Comparison of ENCODE assay signal across 19 mouse cellular contexts in genomic region chr3:146307341-146307740, GRCm38 (mm10).
A peak's percentile ranks its signal among the peaks of the same experiment; 100 is the strongest.
DNase-seq lines count a peak whose midpoint lies in the region; ATAC-seq and TF ChIP-seq lines count a peak whose summit lies in the region.
"Had no signal": no experiment of that assay in that cellular context is flagged by ENCODE, and none has a peak within 500 bp of the region (broad histone marks: within the 10 kb centered on the region; RNA-seq: fewer than 3 reads in every experiment).

No protein-coding gene starts in this region.

- no peaks in the 10 kb centered on the region for H3K79me3 ChIP-seq in C2C12 (ENCODE audit: low read depth)

- no peak overlapping the region for H3K4me3 ChIP-seq in heart, embryonic 10.5 days
- no peak overlapping the region for H3K4me3 ChIP-seq in layer of hippocampus, adult 2 months
- H3K4me3 ChIP-seq in C2C12 (ENCODE audit: insufficient read depth, poor library complexity, severe bottlenecking) = no peak overlapping the region
- no peak overlapping the region for H3K4me3 ChIP-seq in embryonic facial prominence, embryonic 15.5 days (replicated peaks)
- H3K4me3 ChIP-seq: forebrain, embryonic 15.5 days; lung, embryonic 15.5 days; midbrain, embryonic 12.5 days had no signal

- no peaks in the 10 kb centered on the region for H3K79me2 ChIP-seq in C2C12 (ENCODE audit: control insufficient read depth, insufficient read depth)

- no peaks in the 10 kb centered on the region for H3K36me3 ChIP-seq in heart, embryonic 10.5 days
- no peaks in the 10 kb centered on the region for H3K36me3 ChIP-seq in C2C12 (ENCODE audit: control insufficient read depth, insufficient read depth)
- H3K36me3 ChIP-seq in embryonic facial prominence, embryonic 15.5 days = no peaks in the 10 kb centered on the region
- H3K36me3 ChIP-seq: forebrain, embryonic 15.5 days; lung, embryonic 15.5 days; midbrain, embryonic 12.5 days had no signal

- H3ac ChIP-seq in C2C12 (ENCODE audit: control insufficient read depth, insufficient read length, low read depth) = no peak overlapping the region

- no peaks in the 10 kb centered on the region for H3K27me3 ChIP-seq in heart, embryonic 10.5 days (ENCODE audit: insufficient read depth, poor library complexity, severe bottlenecking)
- H3K27me3 ChIP-seq in C2C12 (ENCODE audit: control insufficient read depth, insufficient read depth, insufficient read length) = no peaks in the 10 kb centered on the region
- H3K27me3 ChIP-seq in embryonic facial prominence, embryonic 15.5 days = no peaks in the 10 kb centered on the region
- H3K27me3 ChIP-seq: forebrain, embryonic 15.5 days; lung, embryonic 15.5 days; midbrain, embryonic 12.5 days had no signal

- H3K9me3 ChIP-seq in heart, embryonic 10.5 days = no peaks in the 10 kb centered on the region
- H3K9me3 ChIP-seq in embryonic facial prominence, embryonic 15.5 days (replicated peaks) = no peaks in the 10 kb centered on the region
- H3K9me3 ChIP-seq: forebrain, embryonic 15.5 days; lung, embryonic 15.5 days; midbrain, embryonic 12.5 days had no signal

- TF ChIP-seq CTCF in layer of hippocampus, adult 2 months (conservative IDR thresholded peaks at IDR 0.05) = no peak
- TF ChIP-seq CTCF in C2C12 (IDR thresholded peaks at IDR 0.05; ENCODE audit: control insufficient read depth, insufficient read depth, insufficient read length) = no peak

- H3K4me2 ChIP-seq in embryonic facial prominence, embryonic 15.5 days (replicated peaks) = no peak overlapping the region
- H3K4me2 ChIP-seq: forebrain, embryonic 15.5 days; hindbrain, embryonic 14.5 days; liver, embryonic 11.5 days; lung, embryonic 15.5 days; midbrain, embryonic 12.5 days had no signal

- WGBS in heart, embryonic 10.5 days = 35% methylated on average over 3 of the region's 3 CpGs
- 42% methylated on average over 3 of the region's 3 CpGs for WGBS in embryonic facial prominence, embryonic 15.5 days

- no peak for ATAC-seq in embryonic facial prominence, embryonic 15.5 days (ENCODE audit: insufficient number of reproducible peaks, low FRiP score, low TSS enrichment, low read depth)
- ATAC-seq: forebrain, embryonic 15.5 days had no signal

- H3K9ac ChIP-seq in embryonic facial prominence, embryonic 15.5 days = no peak overlapping the region
- H3K9ac ChIP-seq: forebrain, embryonic 15.5 days; hindbrain, embryonic 14.5 days; lung, embryonic 15.5 days; midbrain, embryonic 12.5 days had no signal

- peaks cover 37% of the 10 kb centered on the region for H3K4me1 ChIP-seq in heart, embryonic 10.5 days
- H3K4me1 ChIP-seq in embryonic facial prominence, embryonic 15.5 days = peaks cover 10% of the 10 kb centered on the region
- H3K4me1 ChIP-seq: lung, embryonic 15.5 days had no signal

- DNase-seq in heart, embryonic 10.5 days (ENCODE audit: low spot score) = peak; percentile 41
- no peak for DNase-seq in heart, postnatal 36 days
- peak; percentile 1 to 4 for DNase-seq in layer of hippocampus, postnatal 10 days (ENCODE audit: low spot score in 2 of 2)
- DNase-seq in layer of hippocampus, adult 2 months (ENCODE audit: low spot score in 2 of 2) = no peak
- no peak for DNase-seq in c-Kit-positive CD71-positive TER-119-positive erythroid progenitor cells, embryonic 14.5 days (ENCODE audit: low spot score)
- DNase-seq: adrenal gland, postnatal 25 days; cerebellum, adult 8-10 months; gastrocnemius, postnatal 25 days; heart, postnatal 10 days; layer of hippocampus, adult 9-11 months; right cerebral cortex, postnatal 14 days had no signal

- peak overlapping the region; percentile 52; the same call in 1 of the 2 replicates for H3K27ac ChIP-seq in heart, embryonic 10.5 days
- no peak overlapping the region for H3K27ac ChIP-seq in layer of hippocampus, adult 2 months
- H3K27ac ChIP-seq in embryonic facial prominence, embryonic 15.5 days (replicated peaks) = 0 out of 2 replicates have a peak overlapping the region, but pooled peaks have one; percentile 28
- H3K27ac ChIP-seq: forebrain, embryonic 15.5 days; hindbrain, embryonic 14.5 days; lung, embryonic 15.5 days; midbrain, embryonic 12.5 days; stomach, postnatal 0 days had no signal

- intact Hi-C loops in heart, postnatal 36 days (cut with DNase I) = no loop called here

TF ChIP-seq in C2C12, 6 proteins besides CTCF, POLR2A, EP300 and RAD21:
- TF ChIP-seq MYOD1 (IDR thresholded peaks at IDR 0.05; ENCODE audit: control insufficient read depth, insufficient read length, low read depth) (peak; percentile 98), MYOG (IDR thresholded peaks at IDR 0.05; ENCODE audit: control insufficient read depth, extremely low read depth, insufficient read length) (no peak), FOSL1 (IDR thresholded peaks at IDR 0.05; ENCODE audit: insufficient read depth, low read length, poor library complexity, severe bottlenecking) (peak; percentile 56), USF1 (IDR thresholded peaks at IDR 0.05; ENCODE audit: low read depth) (peak; percentile 98), MAX (IDR thresholded peaks at IDR 0.05) (peak; percentile 44), CEBPB (IDR thresholded peaks at IDR 0.05; ENCODE audit: low read depth) (peak; percentile 29)

Comparison
In these comparisons a context has a peak if more than half of its experiments do, and no peak if none do; other contexts are left out.
1. DNase-seq: peak in heart, embryonic 10.5 days (single experiment) and layer of hippocampus, postnatal 10 days (2 of 2); none in heart, postnatal 36 days (0 of 2), layer of hippocampus, adult 2 months (0 of 2) and c-Kit-positive CD71-positive TER-119-positive erythroid progenitor cells, embryonic 14.5 days (single experiment).